Mouse (Mus musculus) embryo, embryonic 10.5 days (tissue): ENCODE data around the gene Tmem86b.
"Not testable (repeated sequence)": the region's sequence is repeated elsewhere in the genome, so short reads cannot be mapped to it uniquely, and the experiment has no call there.

Experiments used
- DNase-seq: peaks from one replicate; pipeline ENCODE4 v3.0.0-alpha.2; 2015; ENCODE audit warnings: low spot score

Gene Tmem86b

DNA sequence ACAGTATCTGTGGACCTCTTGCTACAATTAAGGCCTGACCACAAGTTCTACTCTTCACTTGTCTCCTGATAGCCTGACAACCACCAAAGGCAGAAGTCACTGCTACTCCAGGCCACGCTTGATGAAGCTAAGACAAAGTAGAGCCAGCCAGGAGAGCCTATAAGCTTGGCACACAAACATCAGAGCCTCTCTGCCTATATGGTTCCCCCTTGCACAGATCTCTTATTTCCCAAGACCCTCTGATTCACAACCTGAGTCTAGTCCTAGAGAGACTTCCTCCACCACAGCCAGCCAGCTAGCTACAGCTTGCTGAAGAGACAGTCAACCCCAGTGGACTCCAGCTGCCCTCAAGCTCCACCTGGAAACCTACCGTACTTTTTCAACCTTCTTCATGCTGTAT lies 16.8 kb upstream of the Tmem86b start:
- DNase-seq = no peak

DNA sequence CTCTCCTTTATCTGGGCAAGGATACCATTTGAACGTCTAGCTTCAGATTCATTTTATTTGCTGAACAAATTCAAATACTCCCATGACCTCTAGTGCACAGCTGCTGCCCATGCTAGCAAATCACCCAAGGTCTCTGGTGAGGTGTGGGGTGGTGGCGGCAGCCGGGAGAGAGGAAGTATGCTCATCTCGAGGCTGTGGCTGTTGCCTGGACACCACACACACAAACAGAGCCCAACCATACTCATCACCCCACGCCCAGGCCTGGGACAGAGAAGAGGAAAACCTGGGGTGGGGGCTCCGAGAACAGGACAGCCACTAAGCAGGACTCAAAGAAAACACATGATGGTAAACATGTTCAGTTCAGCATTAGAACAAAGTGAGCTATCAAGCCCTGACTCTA lies 16.1 kb upstream of the Tmem86b start:
- DNase-seq = no peak

GRCm38 (mm10) chr7:4646806-4647205 lies 15.6 kb upstream of the Tmem86b start:
- no peak for DNase-seq

GRCm38 (mm10) chr7:4643225-4643624 lies 12.0 kb upstream of the Tmem86b start:
- no peak for DNase-seq

DNA sequence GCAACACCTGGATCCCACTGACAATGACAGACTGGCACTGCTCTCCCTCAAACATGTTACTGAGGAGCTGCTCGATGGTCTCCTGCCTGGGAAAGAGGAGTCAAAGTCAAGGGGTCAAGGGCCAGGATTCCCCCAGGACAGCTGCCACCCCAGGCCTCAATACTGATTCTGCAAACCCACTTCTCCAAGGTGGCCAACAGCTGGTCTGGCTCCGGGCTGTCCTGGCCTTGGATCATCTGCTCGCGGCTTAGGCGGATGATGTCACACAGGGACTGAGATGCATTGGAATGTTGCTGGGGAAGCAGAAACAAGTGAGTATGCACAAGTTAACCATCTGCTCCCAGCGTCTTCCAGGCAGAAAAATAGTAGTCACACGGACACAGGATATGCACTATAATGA lies 10.7 kb upstream of the Tmem86b start:
- DNase-seq = no peak

GRCm38 (mm10) chr7:4641155-4641554 lies 9.9 kb upstream of the Tmem86b start:
- no peak for DNase-seq

- DNase-seq = no peak
Measured at GRCm38 (mm10) chr7:4636179-4636578, 5.0 kb upstream of the Tmem86b start.

GRCm38 (mm10) chr7:4630198-4630597 lies 1.0 kb downstream of the Tmem86b start:
- DNase-seq = no peak

GRCm38 (mm10) chr7:4629586-4629985 lies 1.6 kb downstream of the Tmem86b start:
- no peak for DNase-seq

GRCm38 (mm10) chr7:4625928-4626327 lies 5.3 kb downstream of the Tmem86b start:
- no peak for DNase-seq

DNA sequence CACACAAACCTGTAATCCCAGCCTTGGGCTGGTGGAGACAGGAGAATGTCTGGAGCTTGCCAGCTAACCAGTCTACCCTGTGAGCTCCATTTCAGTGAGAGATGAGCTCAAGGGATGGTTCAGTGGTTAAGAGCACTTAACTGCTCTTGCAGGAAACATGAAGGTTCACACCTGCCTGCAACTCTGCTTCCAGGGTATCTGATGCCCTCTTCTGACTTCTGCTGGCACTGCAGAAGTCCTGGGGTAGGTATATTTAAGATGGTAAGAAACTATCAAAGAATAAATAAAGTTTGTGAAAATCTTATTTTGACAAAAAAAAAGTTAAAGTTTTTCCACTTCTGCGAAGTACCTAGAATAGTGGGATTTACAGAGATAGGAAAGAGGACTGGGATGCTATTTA lies 6.9 kb downstream of the Tmem86b start:
- no peak for DNase-seq

DNA sequence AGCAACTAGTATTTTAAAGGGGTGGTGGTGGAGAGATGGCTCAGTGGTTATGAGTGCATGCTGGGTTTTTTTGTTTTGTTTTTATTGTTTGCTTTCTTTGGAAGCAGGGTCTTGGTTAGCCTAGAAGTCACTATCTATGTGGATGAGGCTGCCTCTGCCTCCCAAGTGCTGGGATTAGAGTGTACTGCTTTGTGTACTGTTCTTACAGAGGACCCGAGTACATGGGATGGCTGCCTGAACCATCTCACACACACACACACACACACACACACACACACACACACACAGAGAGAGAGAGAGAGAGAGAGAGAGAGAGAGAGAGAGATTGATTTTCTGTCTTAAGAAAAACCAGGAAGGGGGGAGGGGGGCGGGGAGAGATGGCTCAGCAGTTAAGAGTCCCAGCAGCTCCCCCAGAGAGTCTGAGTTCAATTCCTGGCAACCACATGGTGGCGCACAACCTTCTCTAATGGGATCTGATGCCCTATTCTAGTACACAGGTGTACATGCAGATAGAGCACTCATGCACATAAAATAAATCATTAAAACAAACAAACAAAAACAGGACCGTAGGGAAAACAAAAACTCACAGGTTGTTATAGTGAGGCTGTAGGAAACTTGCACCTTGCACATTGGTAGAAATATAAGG lies 7.6 kb downstream of the Tmem86b start:
- peak; percentile 71 for DNase-seq

- peak; percentile 75 for DNase-seq
Measured at GRCm38 (mm10) chr7:4619979-4620378, 11.2 kb downstream of the Tmem86b start.

DNA sequence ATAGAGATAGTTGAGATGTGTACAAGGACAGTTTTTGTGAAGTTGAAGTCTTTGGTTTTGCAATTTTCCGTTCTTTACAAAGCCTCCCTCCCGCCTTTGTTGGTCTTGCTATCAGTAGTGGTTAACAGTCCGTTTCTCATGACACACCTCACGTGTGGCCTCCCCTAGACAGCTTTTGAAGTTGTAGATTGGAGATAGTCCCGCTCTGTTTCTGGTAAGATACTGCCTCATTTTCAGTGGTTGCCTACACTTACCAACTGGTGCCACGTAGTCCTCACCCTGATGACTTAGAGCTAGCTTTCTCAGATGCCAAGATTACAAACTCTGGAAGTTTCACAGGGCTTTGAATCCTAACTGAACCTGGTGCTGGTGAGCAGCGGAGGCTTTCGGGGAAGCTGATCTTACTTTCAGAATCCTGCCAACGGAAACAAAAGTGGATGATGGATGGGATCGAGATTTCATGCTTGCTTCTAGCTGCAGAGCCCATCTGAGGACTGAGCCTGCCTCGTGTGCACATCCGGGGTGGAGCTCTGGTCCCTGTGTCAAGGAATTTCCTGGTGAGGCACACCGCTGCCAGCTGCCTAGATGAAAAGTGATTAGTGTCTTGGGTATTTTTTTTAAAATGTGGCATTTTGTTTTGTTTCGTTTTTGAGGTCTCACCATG lies 17.4 kb downstream of the Tmem86b start:
- DNase-seq = no peak

DNA sequence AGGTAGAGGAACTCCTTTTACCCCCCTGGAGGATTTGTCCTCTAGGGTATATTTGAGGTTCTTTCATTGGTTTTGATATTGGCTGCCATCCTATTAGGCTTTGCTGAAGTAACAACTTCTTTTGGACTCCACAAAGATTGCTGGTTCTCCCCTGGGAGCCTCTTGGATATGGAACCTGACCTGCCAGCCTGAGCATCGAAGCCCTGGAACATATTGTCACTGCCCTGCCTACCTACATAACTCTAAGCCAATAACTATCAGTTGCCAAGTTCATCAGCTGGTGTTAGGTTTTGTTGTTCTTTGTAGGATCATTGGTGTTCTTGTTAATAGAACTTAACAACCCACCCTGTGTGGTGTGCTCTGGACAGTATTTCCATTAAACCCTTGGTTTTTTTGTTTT lies 18.3 kb downstream of the Tmem86b start:
- DNase-seq = no peak

DNA sequence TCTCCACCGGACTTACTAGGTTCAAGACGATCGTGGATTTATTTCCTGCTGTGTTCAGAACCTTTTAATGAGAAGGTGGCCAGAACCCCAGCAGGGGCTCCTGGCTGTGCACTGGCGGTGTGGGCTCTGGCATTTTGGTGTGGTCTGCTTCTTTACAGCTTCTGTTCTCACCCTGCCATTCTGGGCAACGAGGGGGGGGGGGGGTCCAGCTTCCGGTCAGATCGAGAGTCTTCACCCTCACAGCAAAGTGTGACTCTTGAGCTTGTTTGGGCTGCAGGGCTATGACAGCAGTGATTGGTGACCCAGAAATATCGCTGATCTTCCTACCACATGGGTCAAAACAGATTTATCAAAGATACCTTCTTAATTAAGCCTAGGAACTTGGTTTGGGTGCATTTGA lies 18.8 kb downstream of the Tmem86b start:
- no peak for DNase-seq

DNA sequence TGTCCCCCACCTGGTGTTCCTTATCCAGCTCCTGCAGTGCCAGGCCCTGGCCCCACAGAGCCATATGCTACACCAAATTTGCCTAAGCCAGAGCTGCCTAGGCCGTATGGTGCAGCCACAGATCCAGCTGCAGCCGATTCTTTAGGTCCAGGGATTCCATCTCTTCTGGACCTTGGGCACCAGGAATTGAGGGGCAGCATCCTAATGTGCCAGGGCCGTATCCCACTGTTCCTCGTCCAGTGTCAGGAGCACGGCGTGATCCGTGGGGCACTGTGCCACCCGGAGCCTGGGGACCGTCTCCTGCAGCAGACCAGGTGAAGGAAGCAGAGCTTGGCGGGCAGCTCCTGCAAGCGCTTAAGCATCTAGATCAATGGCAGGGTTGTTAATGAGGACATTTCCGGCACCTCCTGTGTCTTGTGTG lies 19.3 kb downstream of the Tmem86b start:
- no peak for DNase-seq

DNA sequence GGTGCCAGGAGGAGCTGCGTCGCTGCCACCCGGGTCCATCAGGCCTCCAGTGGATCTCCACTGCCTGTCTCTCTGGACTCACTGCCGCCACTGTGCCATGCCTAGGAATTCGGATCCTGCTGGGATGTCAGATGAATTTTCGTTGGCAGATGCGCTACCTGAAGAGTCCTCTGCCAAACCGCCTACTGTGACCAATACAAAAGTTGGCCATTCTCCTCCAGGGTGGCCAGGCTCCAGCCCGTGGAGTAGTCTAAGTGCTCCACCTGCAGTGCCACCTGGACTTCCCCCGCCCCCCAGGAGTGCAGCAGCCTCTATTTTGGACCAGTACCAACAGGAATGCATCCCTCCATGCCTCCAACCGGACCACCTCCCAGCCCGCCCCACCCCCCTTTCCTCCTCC lies 19.7 kb downstream of the Tmem86b start:
- no peak for DNase-seq

DNA sequence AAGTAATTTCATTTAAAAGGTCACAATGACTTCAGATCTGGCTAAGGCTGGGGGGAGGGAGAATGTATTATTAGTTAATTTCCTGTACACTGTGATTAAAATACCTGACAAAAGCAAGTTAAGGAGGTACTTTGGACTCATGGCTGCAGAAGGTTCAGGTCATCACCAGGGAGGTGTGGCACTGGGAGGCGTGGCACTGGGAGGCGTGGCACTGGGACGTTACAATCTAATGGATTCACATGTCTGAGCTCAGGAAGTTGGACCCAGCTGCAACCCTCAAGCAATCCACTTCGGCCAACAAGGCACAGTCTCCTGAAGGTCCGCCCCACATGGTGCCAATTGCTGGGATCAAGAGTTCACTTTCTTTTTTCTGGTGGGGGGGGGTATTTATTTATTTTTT lies 23.2 kb downstream of the Tmem86b start:
- DNase-seq = no peak

DNA sequence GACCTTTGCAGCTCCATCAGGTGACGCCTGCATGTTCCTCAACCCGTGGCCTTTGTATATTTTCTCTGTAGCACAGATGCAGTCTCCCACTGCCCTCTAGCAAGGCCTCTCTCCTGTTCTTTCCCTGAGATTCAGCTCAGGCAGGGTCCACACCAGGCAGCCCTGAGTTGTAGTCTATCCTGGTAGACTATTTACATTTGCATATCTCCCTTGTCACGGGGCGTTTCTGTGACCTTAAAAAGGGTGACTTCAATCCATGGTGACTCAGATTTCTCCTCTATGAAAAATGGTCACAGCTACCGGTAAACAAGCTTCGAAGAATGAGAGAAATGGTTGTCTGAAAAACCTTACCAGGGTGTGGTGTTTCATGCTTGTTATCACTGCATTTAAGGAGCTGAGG lies 27.3 kb downstream of the Tmem86b start, which contains the start of gene Ptprh:
Ptprh (minus strand) TSS at position 169 of the 400 bp plus-strand sequence.
- no peak for DNase-seq

GRCm38 (mm10) chr7:4602969-4603368 lies 28.3 kb downstream of the Tmem86b start:
- no peak for DNase-seq

- not testable (repeated sequence) for DNase-seq
Measured at GRCm38 (mm10) chr7:4597046-4597445, 34.2 kb downstream of the Tmem86b start.

DNA sequence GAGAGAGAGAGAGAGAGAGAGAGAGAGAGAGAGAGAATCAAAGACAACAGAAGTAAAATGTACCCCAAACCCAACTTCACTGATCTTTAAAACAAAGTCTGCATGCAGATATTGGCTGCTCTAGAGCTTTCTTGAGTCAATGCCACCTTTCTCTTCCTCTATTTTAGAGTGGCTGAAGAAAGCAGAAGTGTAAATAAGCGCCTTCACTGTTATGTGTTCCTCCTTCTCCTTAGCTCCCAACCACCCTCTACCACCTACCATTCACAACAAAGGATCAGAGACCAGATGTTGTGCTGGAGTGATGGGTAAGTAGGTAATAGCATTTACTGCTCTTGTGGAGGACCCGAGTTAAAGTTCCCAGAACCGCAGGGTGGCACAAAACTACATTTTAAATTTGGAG lies 49.7 kb downstream of the Tmem86b start:
- DNase-seq = not testable (repeated sequence)
